Mouse (Mus musculus): ENCODE measurements around the gene Rgs3. TPM values are rescaled to one million over a fixed set of nuclear protein-coding genes. Genes with fewer than 3 reads are reported as not detected.
"Not testable (repeated sequence)": the region's sequence is repeated elsewhere in the genome, so short reads cannot be mapped to it uniquely, and the experiment has no call there.

Gene Rgs3
- polyA plus RNA-seq, 1 experiment = 17.2 TPM

DNA sequence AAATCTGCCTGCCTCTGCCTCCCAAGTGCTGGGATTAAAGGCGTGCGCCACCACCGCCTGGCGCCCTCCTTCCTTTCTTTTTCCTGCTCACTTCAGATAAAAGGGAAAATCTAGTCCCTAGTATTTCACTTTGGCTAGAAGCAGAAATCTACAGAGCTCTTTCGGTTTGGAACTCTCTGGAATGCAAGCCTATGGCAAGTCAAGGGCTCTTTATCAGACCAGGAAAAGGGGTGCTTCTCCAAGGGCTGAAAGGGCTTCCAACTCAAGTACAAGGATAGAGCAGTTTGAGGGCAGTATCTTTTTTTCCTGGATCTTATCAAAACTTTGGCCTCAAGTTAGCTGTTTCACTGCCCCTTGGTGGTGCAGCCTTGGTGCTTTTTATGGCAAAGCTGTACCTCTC lies 10.0 kb downstream of the Rgs3 start:
- H3K4me3 ChIP-seq (ENCODE audit: insufficient read depth, low read length) = no peak overlapping the region
- no peak overlapping the region for H3K27ac ChIP-seq (ENCODE audit: insufficient read depth, low read depth, low read length)
- H3K4me1 ChIP-seq (ENCODE audit: control insufficient read depth, insufficient read depth, low read length) = no peaks in the 10 kb centered on the region
- no peak for TF ChIP-seq POLR2A (IDR thresholded peaks at IDR 0.05; ENCODE audit: borderline replicate concordance, low read depth, low read length)
- no peak for TF ChIP-seq CTCF (IDR thresholded peaks at IDR 0.05; ENCODE audit: low read depth, low read length)

DNA sequence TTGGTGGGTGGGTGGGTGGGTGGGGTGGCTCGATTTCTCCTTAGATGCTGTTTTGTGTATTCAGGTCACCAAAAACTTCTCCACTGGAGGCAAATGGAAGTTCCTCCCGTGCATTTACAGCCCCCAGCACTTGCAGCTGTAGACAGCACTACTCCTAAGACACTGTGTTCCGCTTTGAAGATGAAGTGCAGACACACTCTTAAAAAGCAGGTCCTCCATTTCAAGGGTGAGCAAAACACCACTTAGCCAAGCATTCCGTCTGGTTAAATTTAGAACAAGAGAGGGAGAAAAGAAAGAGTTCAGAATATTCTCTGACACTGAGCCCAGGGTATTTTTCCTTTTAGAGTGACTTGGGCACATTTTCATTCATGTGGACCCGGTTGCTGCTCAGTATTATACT lies 10.4 kb downstream of the Rgs3 start:
- H3K27ac ChIP-seq (ENCODE audit: insufficient read depth, low read depth, low read length) = no peak overlapping the region
- no peaks in the 10 kb centered on the region for H3K4me1 ChIP-seq (ENCODE audit: control insufficient read depth, insufficient read depth, low read length)
- no peak overlapping the region for H3K4me3 ChIP-seq (ENCODE audit: insufficient read depth, low read length)
- TF ChIP-seq CTCF (IDR thresholded peaks at IDR 0.05; ENCODE audit: low read depth, low read length) = no peak
- no peak for TF ChIP-seq POLR2A (IDR thresholded peaks at IDR 0.05; ENCODE audit: borderline replicate concordance, low read depth, low read length)

DNA sequence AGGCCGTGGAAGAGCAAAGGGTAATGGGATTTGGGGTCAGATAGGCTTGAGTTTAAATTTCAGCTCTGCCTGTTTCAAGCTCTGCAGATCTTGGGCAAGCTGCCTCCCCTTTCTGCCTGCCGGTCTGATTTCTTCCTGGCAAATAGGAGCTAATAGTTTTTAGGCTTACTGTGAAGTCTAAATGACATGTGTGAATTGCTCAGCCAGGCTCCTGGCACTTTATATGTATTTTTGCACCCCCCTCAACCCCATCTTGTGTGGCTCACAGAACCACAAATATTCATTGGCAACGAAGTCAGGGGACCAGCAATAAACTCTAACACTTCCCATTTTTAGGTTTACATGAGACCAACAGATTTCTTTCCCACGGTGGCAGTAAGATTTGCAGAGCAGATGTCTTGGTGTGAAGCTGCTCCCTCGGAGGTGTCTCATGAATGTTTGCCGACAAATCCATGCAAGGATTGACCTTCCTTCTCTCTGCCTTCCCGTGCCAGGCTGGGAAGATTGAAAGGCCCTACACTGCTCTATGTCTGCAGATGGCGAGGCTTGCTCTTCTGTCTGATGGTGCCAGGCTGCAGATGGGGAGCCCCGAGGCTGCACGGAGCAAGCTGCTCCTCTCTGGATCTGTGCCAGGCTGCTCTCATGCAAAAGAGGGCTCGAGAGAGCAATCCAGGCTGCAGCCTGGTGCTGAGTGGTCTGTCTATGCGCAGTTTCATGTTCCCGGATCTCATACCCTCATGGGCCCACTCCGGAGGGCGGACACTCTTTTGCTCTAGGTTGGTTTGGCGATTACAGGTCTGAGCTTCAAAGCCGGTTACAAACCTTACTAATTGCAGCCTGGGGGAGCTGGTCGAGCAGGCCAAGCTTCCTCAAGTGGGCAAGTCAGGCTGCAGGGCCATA lies 23.0 kb downstream of the Rgs3 start:
- Histone ChIP-seq H3K4me3 (ENCODE audit: insufficient read depth, low read length) (peak overlapping the region; percentile 7; the same call in 1 of the 2 replicates), H3K4me1 (ENCODE audit: control insufficient read depth, insufficient read depth, low read length) (peaks cover 3% of the 10 kb centered on the region; the same call in 1 of the 2 replicates), H3K27ac (ENCODE audit: insufficient read depth, low read depth, low read length) (no peak overlapping the region)
- TF ChIP-seq POLR2A (IDR thresholded peaks at IDR 0.05; ENCODE audit: borderline replicate concordance, low read depth, low read length) = no peak
- no peak for TF ChIP-seq CTCF (IDR thresholded peaks at IDR 0.05; ENCODE audit: low read depth, low read length)

DNA sequence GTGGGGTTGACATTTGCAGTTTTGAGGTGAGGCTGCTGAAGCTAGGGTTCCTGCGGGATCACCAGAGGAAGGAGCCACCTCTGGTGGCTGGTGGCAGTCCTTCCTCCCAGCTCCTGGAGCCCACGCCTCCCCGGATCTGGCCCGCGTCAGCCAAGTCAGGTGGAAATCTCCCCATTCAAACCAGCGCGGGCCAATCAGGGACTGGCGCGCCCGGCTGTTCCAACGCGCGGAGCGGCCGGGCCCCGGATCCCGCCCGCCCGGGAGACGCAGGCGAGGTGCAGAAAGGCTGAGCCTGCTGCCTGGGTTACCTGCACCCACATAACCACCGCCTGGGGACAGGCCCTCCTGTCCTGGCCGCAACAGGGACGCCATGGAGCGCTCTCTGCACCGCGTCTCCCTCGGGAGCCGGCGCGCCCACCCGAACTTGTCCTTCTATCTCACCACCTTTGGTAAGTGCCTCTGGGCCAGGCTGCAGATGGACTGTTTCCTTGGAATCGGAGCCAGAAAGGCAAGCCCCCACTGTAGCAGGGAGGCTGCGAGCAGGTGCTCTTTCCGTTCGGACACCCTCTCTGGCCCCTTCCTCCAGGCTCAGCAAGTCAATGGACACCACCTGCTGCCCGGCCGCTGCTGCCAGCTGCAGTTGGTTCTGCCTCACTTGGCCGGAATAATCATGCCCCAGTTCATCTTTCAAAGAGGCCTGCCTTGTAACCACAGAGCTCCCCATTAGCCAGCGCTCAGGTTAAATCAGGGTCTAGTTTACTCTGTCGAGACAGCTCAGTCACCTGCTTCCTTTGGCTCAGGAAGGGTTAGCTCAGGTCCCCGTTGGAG lies 23.8 kb downstream of the Rgs3 start:
- H3K4me1 ChIP-seq (ENCODE audit: control insufficient read depth, insufficient read depth, low read length) = peaks cover 3% of the 10 kb centered on the region; the same call in 1 of the 2 replicates
- H3K27ac ChIP-seq (ENCODE audit: insufficient read depth, low read depth, low read length) = no peak overlapping the region

DNA sequence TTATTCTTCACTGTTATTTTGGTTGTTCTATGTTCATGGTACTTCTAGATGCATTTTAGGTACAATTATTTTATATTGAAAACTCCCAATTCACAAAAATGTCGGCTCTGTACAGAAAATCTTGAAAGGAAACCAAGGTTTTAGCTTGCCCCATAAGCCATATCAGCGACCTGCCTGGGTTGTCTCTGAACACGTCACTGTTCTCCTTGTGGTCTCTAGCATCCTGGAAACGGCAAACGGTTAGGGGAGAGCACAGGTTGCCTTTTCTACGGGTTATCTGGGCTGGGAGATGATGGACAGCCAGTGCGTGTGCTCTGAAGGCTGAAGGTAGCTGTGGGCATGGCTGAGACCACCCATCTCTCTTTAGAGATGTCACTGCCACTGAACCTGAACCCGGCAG lies 27.4 kb downstream of the Rgs3 start:
- Histone ChIP-seq H3K27ac (ENCODE audit: insufficient read depth, low read depth, low read length) (no peak overlapping the region), H3K4me3 (ENCODE audit: insufficient read depth, low read length) (no peak overlapping the region), H3K4me1 (ENCODE audit: control insufficient read depth, insufficient read depth, low read length) (peaks cover 3% of the 10 kb centered on the region; the same call in 1 of the 2 replicates)
- TF ChIP-seq CTCF (IDR thresholded peaks at IDR 0.05; ENCODE audit: low read depth, low read length) (no peak), POLR2A (IDR thresholded peaks at IDR 0.05; ENCODE audit: borderline replicate concordance, low read depth, low read length) (no peak)

More for the DNA sequence above, 23.8 kb downstream of the Rgs3 start:
- no peak for TF ChIP-seq CTCF (IDR thresholded peaks at IDR 0.05; ENCODE audit: low read depth, low read length)
- TF ChIP-seq POLR2A (IDR thresholded peaks at IDR 0.05; ENCODE audit: borderline replicate concordance, low read depth, low read length) = no peak
- peak overlapping the region; percentile 7 for H3K4me3 ChIP-seq (ENCODE audit: insufficient read depth, low read length)

DNA sequence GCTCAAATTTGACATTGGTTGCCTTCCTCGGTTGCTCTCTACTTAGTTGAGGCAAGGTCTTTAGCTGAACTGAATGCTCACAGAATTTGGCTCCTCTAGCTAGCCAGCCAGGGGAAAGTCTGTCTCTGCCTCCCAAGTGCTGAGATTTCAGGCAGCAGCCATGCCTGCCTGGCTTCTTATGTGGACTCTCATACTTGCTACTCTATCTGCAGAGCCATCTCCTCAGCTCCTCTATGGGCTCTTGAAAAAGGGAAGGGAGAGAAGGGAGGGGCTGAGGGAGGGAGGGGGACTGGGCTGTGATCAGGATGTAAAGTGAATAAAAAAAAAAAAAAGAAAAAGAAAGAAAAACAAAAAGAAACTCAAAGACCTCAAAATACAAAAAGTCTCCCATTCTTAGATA lies 31.2 kb downstream of the Rgs3 start:
- H3K27ac ChIP-seq (ENCODE audit: insufficient read depth, low read depth, low read length) = no peak overlapping the region
- TF ChIP-seq CTCF (IDR thresholded peaks at IDR 0.05; ENCODE audit: low read depth, low read length) (no peak), POLR2A (IDR thresholded peaks at IDR 0.05; ENCODE audit: borderline replicate concordance, low read depth, low read length) (no peak)
- no peak overlapping the region for H3K4me3 ChIP-seq (ENCODE audit: insufficient read depth, low read length)
- no peaks in the 10 kb centered on the region for H3K4me1 ChIP-seq (ENCODE audit: control insufficient read depth, insufficient read depth, low read length)

DNA sequence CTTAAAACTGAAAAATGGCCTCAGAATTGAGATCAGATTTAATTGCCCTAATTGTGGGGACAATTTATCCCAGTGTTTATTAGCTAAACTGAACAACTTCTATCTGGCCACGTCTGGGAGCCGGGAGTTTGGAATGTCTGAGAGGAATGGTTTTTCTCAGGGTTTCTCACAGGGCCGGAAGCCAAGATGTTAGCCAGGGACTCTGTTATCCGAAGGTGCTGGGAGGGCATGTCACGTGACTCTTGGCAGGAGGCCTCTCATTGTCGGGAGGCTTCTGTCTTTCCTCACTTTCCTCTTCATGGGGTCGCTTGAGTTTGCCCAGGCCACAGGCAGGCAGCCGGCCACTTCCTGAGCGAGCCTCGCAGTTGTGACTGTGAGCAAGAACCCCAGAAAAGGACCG lies 31.7 kb downstream of the Rgs3 start:
- Histone ChIP-seq H3K4me3 (ENCODE audit: insufficient read depth, low read length) (no peak overlapping the region), H3K27ac (ENCODE audit: insufficient read depth, low read depth, low read length) (no peak overlapping the region), H3K4me1 (ENCODE audit: control insufficient read depth, insufficient read depth, low read length) (no peaks in the 10 kb centered on the region)
- TF ChIP-seq CTCF (IDR thresholded peaks at IDR 0.05; ENCODE audit: low read depth, low read length) = no peak
- no peak for TF ChIP-seq POLR2A (IDR thresholded peaks at IDR 0.05; ENCODE audit: borderline replicate concordance, low read depth, low read length)

DNA sequence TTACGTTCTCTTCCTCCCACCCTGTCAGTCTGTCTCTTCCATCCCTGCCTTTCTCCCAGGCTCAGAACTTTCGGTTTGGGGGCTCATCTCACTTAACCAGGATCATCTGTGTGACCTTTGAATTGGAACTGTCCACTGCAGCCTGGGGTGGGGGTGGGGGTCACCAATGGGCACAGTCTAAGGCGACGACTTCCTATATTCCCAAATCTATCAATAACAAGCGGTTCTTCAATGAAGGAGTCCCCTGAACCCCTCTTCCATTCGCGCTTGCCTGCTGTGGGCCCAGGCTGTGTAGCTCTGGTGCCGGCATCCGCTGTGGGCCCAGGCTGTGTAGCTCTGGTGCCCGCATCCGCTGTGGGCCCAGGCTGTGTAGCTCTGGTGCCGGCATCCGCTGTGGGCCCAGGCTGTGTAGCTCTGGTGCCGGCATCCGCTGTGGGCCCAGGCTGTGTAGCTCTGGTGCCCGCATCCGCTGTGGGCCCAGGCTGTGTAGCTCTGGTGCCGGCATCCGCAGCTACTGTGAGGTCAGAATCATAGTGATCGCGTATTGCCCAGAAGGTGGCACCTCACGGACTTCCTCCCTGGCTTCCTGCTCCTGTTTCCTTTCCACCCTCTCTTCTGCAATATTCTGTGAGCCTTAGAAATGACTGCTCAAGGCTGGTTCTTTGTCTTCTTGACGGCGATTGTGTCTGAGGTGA lies 34.0 kb downstream of the Rgs3 start:
- H3K4me1 ChIP-seq (ENCODE audit: control insufficient read depth, insufficient read depth, low read length); H3K4me3 ChIP-seq (ENCODE audit: insufficient read depth, low read length); H3K27ac ChIP-seq (ENCODE audit: insufficient read depth, low read depth, low read length): not testable (repeated sequence)

DNA sequence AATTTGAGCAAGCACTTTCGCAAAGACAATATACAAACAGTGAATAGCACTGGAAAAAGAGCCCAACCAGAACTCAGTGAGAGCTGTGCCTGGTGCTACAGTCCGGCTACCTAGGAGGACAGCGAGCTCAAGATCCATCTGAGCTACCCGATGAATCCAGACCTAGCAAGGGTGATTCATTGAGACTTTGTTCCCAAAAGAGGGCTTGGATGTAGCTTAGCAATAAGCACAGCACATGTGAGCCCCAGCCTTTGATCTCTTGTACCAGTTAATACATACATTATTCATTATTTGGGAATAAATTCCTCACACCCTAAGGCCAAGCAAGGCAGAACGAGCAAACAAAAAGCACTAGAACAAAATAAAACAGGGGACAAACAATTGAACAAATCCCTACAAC lies 34.8 kb downstream of the Rgs3 start:
- H3K4me1 ChIP-seq (ENCODE audit: control insufficient read depth, insufficient read depth, low read length) = no peaks in the 10 kb centered on the region

More for the DNA sequence above, 34.8 kb downstream of the Rgs3 start:
- Histone ChIP-seq H3K27ac (ENCODE audit: insufficient read depth, low read depth, low read length) (no peak overlapping the region), H3K4me3 (ENCODE audit: insufficient read depth, low read length) (no peak overlapping the region)
- no peak for TF ChIP-seq CTCF (IDR thresholded peaks at IDR 0.05; ENCODE audit: low read depth, low read length)
- TF ChIP-seq POLR2A (IDR thresholded peaks at IDR 0.05; ENCODE audit: borderline replicate concordance, low read depth, low read length) = no peak
